Comparison of ENCODE assay signal across 8 mouse cellular contexts in genomic region chr5:143625497-143625896, GRCm38 (mm10). TPM values are rescaled to one million over a fixed set of nuclear protein-coding genes. Genes with fewer than 3 reads are reported as not detected.
DNase-seq lines count a peak whose midpoint lies in the region; ATAC-seq and TF ChIP-seq lines count a peak whose summit lies in the region.

No protein-coding gene starts in this region.

- 88% methylated on average over 12 of the region's 12 CpGs for WGBS in hindbrain, embryonic 10.5 days
- WGBS in hindbrain, embryonic 16.5 days, result 89% methylated on average over 12 of the region's 12 CpGs

- peaks cover 29% of the 10 kb centered on the region for H3K4me1 ChIP-seq in hindbrain, embryonic 10.5 days (replicated peaks)
- peaks cover 20% of the 10 kb centered on the region for H3K4me1 ChIP-seq in hindbrain, embryonic 16.5 days (ENCODE audit: control insufficient read depth, insufficient read depth, low read depth, low read length)
- H3K4me1 ChIP-seq in embryonic fibroblast, embryonic 13.5 days (ENCODE audit: control insufficient read depth, insufficient read depth, low read length), result no peaks in the 10 kb centered on the region

- H3K27ac ChIP-seq in hindbrain, embryonic 10.5 days, result 0 out of 2 replicates have a peak overlapping the region, but pooled peaks have one; percentile 40
- H3K27ac ChIP-seq in hindbrain, embryonic 16.5 days (ENCODE audit: low read depth, low read length), result no peak overlapping the region
- peak overlapping the region; percentile 6; the same call in 1 of the 2 replicates for H3K27ac ChIP-seq in embryonic fibroblast, embryonic 13.5 days (ENCODE audit: insufficient read depth, low read length)

- TF ChIP-seq CTCF in embryonic fibroblast, embryonic 13.5 days (IDR thresholded peaks at IDR 0.05; ENCODE audit: borderline replicate concordance, insufficient read depth, low read length), result no peak

- H3K27me3 ChIP-seq in hindbrain, embryonic 10.5 days (ENCODE audit: insufficient read depth, poor library complexity, severe bottlenecking), result no peaks in the 10 kb centered on the region
- no peaks in the 10 kb centered on the region for H3K27me3 ChIP-seq in hindbrain, embryonic 16.5 days (replicated peaks; ENCODE audit: control insufficient read depth, insufficient read depth, low read length)

- H3K4me2 ChIP-seq in hindbrain, embryonic 16.5 days (ENCODE audit: low read length), result no peak overlapping the region; the same call in 1 of the 2 replicates

- DNase-seq in hindbrain, embryonic 10.5 days (ENCODE audit: low spot score), result no peak
- DNase-seq in kidney, postnatal 14 days, result peak; percentile 41
- no peak for DNase-seq in layer of hippocampus, adult 9-11 months
- DNase-seq in neural tube, embryonic 10.5 days (ENCODE audit: extremely low spot score, low spot score), result no peak
- no peak for DNase-seq in cerebellum, adult 9-10 months

- ATAC-seq in hindbrain, embryonic 16.5 days, result no peak
- peak; percentile 73 for ATAC-seq in megakaryocyte progenitor cell, adult 5-6 weeks (replicated peaks; ENCODE audit: poor library complexity)

- TF ChIP-seq POLR2A in embryonic fibroblast, embryonic 13.5 days (IDR thresholded peaks at IDR 0.05; ENCODE audit: low read depth, low read length), result no peak

- H3K9ac ChIP-seq in hindbrain, embryonic 16.5 days (ENCODE audit: low read depth, low read length), result no peak overlapping the region

- H3K36me3 ChIP-seq in hindbrain, embryonic 10.5 days, result no peaks in the 10 kb centered on the region
- H3K36me3 ChIP-seq in hindbrain, embryonic 16.5 days (ENCODE audit: control insufficient read depth, insufficient read depth, low read length), result no peaks in the 10 kb centered on the region

- H3K9me3 ChIP-seq in hindbrain, embryonic 10.5 days, result no peaks in the 10 kb centered on the region
- no peaks in the 10 kb centered on the region for H3K9me3 ChIP-seq in hindbrain, embryonic 16.5 days (ENCODE audit: control insufficient read depth, low read length)

- H3K4me3 ChIP-seq in hindbrain, embryonic 10.5 days, result no peak overlapping the region
- no peak overlapping the region for H3K4me3 ChIP-seq in hindbrain, embryonic 16.5 days (ENCODE audit: low read length)
- H3K4me3 ChIP-seq in embryonic fibroblast, embryonic 13.5 days (ENCODE audit: insufficient read depth, low read length), result peak overlapping the region; percentile 37

RNA-seq across cellular contexts. Expression of gene Cyth3, which starts 3.2 kb away (rescaled TPM):
- 33.6 and 36.4 TPM in 2 replicates for polyA plus RNA-seq in hindbrain, embryonic 10.5 days (2016; fragmentation: Nextera tagmentation; extraction: Ambion mirVana)
- 41.6 and 45.8 TPM in 2 replicates for polyA plus RNA-seq in hindbrain, embryonic 16.5 days (2015; fragmentation: Nextera tagmentation; extraction: Ambion mirVana)
- 130 and 134 TPM in 2 replicates for polyA plus RNA-seq in embryonic fibroblast, embryonic 13.5 days (2011; ENCODE audit: insufficient read length, low read depth, missing spikeins)
- 10.4 and 15.7 TPM in 2 replicates for total RNA-seq in megakaryocyte progenitor cell, adult 5-6 weeks (2015)
- total RNA-seq in megakaryocyte progenitor cell, adult 5-6 weeks (2017), result 8.8 and 17.4 TPM in 2 replicates
